Mouse (Mus musculus) spleen, adult 18-20 months (tissue): Measurements from ENCODE around the gene Amd1.

Source experiments
- DNase-seq, 2 experiments: peaks; one replicate each; pipeline ENCODE4 v3.0.0; 2022; ENCODE audit warnings: mixed read lengths in 2 of 2

The Amd1 gene

DNA sequence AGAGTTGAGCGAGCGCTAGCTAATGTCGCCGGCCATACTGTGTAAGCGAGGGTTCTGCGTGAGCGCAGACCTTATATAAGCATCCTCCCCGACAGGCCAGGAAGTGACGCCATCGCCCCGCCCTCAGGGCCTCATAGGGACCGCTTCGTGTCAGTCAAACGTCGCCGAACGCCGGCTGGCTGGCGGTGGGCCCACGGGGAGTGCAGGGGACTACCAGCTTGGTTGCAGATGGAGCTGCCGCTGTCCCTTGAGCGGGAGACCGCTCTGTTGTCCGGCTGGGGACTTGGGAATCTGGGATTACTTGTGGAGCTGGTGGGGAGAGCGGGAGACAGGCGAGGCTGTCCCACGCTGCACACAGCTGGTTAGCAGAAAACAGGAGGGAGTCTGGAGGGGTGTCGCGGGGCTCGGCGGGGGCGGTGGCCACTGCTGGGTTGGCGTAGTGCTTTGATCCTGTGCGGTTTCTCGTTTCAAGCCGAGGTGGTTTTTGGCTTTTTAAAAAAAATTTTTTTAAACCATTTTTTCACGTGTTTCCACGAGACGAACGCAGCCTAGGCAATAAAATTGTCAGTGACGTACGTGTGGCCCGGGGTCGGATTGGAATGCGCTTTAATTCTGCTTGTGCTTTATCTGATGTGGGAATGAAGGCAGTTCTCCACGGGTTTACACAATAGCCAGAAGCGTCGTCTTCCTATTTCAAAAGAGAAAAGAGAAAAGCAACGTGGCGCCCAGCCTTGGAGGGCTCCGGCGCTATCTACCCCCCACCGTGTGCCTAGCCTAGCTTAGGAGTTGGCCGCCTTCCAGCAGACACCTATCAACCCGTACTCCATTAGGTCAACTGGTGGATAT, at the start of gene Amd1:
TSS of gene Amd1 (minus strand) at position 47 of the 846 bp plus-strand sequence.
- DNase-seq = peak; percentile 98 to 99

DNA sequence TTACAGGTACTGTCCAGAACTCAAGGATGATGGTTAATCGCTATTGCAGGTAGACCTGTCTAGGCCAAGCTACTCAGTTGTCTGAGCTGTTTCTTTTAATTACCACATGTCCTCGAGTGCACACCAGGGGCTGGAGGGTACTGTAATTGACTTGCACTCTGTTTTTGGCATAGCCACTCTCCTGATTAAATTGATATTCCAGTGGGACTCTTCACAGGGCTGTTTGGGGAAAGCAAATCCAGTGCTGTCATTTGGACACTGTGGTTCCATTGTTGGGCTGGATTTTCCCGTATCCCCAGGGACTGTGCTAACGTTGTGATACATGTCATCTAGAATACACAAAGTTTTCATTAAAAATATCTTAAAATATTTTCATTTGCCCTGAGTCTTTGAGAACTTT, 49.2 kb upstream of the Amd1 start:
- DNase-seq = no peak

DNA sequence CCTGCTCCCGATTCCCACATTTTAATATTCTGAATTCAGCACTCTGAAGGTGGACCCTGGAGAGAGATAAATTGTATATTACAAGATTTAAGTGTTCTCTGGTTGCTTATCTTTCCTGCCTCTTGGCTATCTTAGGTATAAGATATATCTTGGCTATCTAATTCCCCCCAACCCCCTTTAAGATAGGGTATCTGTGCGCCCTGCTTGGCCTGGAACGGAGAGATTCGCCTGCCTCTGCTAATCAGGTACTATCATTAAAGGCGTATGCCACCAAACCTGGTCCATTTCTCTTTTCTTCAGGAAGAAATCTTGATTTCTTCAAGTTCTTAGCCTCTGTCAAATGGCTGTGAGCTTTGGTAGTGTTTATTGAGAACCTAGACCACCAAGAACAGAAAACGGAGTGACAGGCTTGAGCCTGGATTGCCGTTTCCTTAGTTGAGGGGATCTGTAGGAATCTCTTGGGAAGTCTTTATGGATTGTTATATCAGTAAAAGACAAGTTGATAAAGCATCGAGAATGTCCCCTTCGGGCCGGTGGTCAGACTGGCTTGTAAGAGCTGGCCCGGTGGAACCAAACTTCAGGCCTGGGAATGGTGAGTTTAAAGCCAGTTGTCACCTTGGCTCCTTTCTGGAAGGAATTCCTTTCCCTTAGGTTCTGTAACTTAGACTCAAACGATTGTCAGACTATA, 48.4 kb upstream of the Amd1 start:
- no peak for DNase-seq

DNA sequence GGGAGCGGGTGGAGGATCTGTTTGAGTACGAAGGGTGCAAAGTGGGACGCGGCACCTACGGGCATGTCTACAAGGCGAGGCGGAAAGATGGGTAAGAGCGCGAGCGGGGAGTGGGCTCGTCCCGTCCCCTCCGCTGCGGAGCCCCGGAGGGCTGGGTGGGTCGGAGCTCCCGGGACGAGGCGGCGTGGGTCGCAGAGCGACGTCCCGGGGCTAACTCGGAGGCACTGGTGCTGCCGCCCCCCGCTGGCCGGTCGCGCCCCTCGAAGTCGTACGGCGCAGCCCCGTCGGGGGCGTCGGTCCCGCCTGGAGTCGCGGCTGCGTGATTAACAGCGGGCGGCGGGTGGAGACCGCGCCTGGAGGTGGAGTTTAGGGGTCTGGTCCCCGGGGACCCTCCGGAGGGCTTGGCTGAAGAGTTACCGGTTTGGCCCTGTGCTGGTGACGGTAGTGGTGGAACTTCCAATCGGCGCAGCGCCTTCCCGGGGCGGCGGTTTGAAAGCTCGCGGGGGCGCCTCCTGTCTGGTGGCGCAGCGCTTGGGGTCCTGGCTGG, 47.7 kb upstream of the Amd1 start:
- DNase-seq = peak; percentile 52 to 62

DNA sequence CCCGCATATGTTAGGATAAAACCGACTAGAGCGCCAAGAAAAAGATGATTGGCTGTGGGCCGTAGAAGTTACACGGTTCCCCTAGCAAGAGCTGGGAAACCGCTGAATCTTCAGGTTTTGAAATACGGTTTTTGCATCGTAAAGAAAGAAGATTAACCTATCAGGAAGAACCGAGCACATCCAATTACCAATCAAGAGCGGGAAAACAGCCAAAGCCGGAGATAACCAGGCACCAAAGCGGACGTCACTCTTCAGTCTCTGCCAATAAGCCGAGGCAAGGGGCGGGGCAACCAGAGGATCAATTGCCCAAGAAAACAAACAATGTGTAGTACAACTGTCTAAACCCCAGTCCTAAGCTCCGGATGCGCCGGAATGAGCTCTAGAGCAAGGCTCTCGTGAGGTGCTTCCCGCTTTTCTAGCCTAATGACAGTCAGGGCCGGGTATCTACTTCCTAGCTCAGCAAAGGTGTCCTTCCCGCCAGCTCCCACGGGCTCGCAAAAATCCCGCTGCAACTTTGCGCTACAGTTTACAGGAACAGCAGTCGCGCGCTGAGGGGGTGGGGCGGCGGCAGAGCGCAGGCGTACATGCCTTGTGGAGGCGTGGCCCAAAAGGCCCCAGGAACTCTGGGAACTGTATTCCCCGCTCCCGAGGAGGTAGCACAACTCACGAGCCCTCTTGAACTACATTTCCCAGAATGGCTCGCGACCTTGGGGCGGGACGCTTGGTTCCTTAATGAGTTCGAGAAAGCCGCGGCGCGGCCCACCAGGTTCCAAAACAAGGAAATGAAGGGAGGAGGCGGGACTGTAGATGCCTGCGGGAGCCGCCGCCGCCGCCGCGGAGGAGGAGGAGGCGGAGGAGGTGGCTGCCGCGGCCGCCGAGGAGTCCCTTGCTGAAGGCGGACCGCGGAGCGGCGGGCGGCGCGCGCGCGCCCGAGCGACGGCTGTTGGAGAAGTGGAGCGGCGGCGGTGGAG, 46.9 kb upstream of the Amd1 start:
- DNase-seq = peak; percentile 91 to 96

DNA sequence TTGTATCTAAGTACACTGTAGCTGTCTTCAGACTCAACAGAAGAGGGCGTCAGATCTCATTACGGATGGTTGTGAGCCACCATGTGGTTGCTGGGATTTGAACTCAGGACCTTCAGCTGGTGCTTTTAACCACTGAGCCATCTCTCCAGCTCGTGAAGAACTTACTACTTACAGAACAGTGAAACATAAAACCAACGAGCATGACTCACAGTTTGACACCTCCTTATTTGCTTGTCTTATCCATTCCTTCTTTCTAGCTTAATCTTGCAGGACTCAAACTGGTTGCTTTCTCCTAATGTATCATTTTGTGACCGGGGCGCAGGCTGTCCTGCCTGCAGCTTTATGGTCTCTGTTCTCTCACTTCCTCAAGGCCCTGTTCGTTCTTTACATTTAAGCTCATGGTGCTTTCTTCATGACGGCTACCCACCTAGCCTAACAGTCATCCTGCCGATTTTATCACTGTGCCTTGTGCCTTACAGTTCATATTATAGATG, 45.5 kb upstream of the Amd1 start:
- no peak for DNase-seq

DNA sequence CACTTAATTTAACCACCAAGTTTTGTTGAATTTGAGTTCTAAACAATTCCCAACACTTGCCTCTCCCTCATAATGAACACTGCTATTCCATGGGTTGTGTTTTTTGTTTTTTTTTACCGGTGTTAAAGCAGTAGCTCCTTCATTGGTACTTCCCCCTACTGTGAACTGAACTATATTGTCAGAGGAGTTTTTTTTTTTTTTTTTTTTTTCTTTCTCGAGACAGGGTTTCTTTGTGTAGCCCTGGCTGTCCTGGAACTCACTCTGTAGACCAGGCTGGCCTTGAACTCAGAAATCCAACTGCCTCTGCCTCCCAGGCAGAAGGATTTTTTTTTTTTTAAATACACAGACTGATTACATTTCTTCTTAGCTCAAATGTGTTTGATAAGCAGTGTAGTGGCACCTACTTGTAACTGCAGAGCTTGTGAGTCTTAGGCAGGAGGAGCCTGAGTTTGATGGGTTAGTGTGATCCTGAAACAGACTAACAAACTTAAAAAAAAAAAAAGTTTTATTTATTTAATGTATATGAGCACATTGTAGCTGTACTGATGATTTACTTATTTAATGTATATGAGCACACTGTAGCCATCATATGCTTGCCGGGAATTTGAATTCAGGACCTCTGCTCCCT, 44.9 kb upstream of the Amd1 start:
- no peak for DNase-seq

DNA sequence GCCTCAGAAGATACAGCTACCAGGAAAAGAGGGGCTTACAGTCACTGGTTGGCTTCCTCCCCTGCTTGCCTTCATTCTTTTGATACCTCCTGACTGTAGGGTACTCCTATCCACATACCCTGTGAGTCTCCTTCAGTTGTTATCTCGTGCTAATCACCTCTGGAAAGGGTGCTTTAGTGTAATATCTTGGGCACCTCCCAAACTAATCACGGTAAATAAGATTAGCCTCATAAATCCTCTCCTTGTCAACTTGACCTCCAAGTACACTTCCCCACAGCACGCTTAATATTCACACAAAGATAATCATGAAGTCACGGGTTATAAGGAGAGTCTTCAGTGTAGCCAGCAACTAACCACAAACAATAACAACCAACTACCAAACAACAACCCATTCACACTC, 40.0 kb upstream of the Amd1 start:
- DNase-seq = no peak

DNA sequence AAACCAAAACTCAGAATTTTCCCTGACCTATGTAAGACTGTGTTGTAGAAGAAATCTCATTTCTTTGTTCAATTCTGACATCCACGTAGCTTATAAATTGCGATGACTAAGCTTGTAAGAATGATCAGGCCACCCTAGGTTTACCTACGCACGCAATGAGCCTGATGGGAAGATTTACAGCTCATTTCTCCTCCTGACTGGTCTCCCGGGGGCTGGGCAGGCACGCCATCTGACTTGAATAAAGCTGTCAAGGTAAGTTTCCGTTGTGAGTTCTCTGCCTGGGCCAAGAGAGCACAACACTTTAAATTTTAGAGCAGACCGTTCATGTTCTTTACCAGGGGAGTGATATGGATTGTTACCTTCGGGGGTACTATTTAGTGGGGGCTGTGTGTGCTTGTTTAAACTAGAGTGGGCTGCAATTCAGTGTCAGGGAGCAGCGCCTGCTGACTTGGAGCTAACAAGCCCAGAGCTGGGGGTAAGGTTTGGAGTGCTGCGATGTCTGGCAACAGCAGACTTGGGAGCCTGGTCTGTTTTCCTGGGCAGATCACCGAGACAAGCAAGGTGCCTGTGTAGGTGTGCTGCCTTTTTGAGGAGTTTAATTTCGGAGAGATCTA, 37.5 kb upstream of the Amd1 start, which contains the start of gene Cdk19:
TSS of gene Cdk19 (plus strand) at position 214 of the 614 bp plus-strand sequence.
- no peak for DNase-seq

DNA sequence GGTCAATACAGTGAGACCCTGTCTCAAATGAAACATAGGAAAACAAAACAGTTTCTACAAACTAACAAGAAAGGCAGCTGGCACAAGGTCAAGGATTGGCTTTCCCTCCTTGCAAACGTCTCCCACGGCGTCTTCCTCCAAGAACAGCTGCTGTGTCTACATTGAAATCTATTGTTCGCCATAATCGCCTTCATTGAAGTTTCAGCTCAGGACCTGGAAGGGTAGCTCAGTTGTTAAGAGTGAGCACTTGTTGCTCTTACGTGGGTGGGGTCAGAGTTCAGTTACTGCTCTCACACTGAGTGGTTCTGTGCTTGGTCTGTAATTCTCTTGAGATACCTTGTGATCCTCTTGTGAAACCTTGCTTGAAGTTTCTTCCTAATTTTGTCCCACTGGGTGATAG, 30.9 kb upstream of the Amd1 start:
- DNase-seq = no peak

DNA sequence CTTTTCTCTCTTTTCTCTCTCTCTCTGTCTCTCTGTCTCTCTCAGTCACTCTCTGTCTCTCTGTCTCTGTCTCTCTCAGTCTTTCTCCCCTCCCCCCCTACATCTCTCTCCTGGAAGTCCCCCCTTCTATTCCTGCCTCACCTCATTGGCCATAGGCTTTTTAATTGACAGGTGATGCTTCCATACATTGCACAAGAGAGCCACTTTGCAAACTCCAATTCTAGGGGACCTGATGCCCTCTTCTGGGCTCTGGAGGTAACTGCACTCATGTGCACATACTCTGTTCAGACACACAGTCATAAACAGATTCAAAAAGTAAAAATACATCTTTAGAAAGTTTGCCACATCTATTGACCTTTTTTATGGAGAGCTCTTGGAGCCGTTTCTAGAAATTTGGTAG, 28.3 kb upstream of the Amd1 start:
- no peak for DNase-seq

DNA sequence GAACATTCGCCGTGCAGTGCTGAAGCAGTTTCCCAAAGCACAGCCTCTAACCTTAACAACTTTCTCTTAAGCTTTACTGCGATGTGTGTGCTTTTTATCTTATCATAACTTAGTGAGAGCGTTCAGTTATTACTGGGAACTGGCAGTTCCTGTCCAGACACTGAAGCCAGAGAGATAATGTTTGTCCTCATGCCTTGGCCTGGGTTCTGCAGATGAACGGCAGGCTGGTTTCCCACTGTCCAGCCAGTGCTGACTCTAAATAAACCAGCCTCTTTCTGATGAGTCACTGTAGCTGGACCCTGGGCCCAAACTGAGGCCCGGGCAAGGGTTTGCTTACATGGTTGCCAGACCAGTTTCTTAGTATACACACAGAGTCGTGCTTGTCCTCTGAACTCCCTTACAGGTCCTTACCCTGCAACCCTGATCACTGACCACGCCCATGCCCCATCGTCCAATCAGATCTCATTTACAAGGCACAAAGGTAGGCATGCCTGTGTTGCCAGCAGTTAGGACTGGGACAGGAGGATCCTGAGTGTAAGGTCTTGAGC, 26.1 kb upstream of the Amd1 start:
- DNase-seq = no peak

DNA sequence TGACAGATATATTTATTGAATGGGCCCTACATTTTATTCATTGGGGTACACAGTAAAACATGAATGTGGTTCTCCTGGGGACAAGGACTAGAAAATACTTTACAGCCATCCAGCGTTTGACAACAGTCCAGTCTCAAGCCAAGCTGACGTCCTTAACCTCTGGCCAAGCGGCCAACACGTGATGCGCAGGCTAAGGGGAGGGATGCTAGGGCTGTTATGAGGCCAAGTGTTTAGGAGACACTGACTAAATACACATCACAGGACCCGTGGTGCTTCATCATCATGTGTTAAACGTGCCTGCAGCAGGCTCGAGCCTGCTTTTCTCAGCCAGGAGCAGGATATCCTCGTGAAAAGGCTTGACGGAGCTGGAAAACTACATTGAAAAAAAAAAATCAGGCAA, 18.3 kb upstream of the Amd1 start:
- DNase-seq = no peak

DNA sequence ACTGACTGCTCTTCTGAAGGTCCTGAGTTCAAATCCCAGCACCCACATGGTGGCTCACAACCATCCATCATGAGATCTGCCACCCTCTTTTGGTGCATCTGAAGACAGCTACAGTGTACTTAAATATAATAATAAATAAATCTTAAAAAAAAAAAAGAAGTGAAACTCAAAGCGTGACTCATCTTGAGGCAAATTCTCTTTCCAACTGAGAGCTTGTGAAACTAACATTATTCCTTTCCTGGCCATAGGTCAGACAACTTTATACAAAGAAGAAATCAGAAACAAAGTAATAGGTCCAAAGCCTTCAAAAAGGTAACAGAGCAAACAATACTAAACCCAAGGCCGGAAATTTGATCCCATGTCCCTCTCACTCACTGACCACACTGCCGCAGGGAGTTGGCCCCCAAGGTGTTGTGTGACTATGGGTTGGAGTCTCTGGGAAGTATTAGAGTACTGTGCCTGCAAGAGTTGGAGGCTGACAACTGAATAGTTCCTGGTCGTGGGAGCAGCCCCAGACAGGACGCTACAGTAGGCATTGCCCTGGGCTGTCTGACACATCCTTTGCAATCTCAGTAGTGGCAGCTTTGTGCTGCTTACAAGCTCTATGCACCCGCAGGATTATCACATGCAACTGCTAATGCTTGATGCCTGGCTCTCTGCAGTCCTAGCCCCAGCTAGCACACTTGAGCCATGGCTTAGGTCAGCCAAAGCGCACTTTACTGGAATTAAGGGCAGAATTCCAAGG, 15.0 kb upstream of the Amd1 start:
- DNase-seq = no peak

DNA sequence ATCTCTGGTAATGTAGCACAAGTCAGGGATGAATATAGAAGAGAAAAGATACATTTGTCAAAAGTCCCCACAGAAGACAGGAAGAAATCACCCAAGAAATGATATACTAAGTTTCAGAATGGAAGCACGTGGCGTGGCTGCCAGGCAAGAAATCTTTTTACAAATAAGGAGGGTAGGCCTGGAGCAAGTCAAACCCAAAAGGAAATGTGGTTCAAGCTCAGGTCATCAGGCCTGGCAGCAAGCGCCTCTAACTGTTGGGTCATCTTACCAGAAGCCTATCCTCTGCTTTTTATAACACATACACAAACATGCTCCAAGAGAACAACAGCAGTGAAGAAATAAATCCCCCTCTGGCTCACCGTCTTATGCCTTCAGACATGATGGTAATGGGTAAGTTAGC, 10.8 kb upstream of the Amd1 start:
- no peak for DNase-seq

DNA sequence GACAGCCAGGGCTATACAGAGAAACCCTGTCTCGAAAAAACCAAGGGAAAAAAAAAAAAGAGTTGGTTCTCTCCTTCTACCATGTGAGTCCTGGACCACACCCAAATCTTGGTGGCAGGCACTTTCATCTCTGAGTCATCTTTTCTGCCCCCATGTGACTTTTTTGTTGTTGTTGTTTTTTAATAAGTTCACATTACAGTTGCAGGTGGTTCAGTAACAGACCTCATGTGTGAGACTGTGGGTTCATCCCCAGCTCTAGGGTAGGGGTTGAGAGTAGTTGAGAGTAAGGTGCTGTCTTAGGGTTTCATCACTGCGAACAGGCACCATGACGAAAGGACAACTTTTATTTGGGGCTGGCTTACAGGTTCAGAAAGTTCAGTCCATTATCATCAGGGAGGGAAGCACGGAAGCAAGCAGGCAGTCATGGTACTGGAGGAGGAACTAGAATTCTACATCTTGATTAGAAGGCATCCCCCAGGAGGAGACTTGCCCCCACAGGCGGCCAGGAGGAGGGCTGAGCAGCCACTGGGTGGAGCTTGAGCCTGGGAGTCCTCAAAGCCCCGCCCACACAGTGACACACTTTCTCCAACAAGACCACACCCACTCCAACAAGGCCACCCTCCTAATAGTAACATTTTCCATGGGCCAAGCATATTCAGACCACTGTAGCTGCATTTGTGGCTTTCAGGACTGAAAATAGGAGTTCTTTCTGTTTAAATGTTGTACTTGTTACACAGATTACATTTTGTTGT, 8.1 kb upstream of the Amd1 start:
- DNase-seq = peak; percentile 18 to 39

DNA sequence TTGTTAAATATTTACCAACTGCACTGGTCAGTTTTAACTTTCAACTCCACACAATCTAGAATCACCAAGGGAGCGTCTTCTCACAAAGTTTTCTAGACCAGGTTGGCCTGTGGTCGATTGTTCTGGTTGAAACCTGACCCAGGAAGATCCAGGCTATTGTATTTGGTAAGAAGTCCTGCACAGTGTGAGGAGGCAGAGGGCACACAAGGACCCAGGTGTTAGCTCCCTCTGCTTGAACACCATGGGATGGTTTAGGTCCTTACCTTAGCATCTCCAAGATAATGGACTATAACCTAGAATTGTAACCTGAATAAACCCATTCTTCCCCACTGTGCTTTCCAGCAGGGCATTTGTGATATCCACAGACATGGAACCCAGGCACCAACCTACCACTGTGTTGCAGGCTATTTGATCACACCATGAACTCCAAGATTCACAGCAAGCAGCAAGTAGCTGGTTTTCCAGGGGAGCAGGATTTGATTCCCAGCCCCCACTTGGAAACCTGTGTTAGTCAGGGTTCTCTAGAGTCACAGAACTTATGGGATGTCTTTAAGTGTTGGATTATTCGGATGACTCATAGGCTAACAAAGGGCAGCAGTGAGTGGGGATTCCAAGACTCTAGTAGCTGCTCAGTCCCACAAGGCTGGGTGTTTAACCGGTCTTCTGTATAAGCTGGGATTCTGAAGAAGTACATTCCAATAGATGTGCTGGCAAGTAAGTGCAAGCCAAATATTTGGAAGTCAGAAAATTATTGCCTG, 6.0 kb upstream of the Amd1 start:
- no peak for DNase-seq

DNA sequence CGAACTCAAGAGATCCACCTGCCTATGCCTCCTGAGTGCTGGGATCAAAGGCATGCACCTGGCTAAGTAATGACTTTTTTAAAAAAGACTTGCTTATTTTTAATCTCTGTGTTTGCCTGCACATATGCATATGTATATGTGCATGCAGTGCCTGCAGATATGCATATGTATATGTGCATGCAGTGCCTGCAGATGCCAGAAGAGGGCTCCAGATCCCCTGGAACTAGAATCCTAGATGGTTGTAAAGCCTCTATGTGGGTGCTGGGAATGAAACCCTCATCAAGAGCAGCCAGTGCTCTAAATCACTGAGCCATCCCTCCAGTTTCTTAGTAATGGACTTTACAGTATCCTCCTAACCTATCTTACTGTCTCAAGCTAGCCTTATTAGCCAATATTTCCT, 4.0 kb upstream of the Amd1 start:
- no peak for DNase-seq
